Mouse (Mus musculus) layer of hippocampus, postnatal 25 days (tissue): Measurements from ENCODE around the gene Cxcl15. TPM values are rescaled to one million over a fixed set of nuclear protein-coding genes. Genes with fewer than 3 reads are reported as not detected.

Experiments
- DNase-seq, 2 experiments: peaks; one replicate each; pipeline ENCODE4 v3.0.0; 2022; ENCODE audit warnings: mixed read lengths in 2 of 2, low spot score in 1 of 2; ENCODE audit errors: extremely low spot score in 1 of 2
- total RNA-seq, 2 experiments: library from RNA; stranded (reverse); gene quantifications; 2 replicates each; pipeline ENCODE4 v1.2.3; 2021

Gene Cxcl15
- total RNA-seq, result not detected

GRCm38 (mm10) chr5:90794195-90794625, at the start of gene Cxcl15:
TSS of gene Cxcl15 (plus strand) at chr5:90794534.
- DNase-seq, result no peak

DNA sequence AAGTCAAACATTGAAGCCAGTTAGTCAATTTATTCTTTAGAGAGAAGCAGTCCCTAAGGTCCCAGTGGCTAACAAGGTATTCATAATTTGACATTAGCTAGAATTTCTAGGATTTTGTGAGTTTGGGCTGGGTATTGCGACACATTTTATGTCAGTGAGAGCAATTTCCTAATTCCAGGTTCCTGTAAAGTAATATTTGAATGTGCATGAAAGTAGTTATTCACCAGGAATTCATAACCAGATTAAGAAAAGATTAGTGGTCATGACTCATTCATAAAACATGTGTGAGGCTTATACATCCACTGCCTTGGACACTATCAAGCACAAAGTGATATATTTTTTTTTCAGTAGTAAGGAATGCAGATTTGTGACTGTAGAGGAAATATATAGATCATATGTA, 40.4 kb upstream of the Cxcl15 start:
- DNase-seq, result no peak

DNA sequence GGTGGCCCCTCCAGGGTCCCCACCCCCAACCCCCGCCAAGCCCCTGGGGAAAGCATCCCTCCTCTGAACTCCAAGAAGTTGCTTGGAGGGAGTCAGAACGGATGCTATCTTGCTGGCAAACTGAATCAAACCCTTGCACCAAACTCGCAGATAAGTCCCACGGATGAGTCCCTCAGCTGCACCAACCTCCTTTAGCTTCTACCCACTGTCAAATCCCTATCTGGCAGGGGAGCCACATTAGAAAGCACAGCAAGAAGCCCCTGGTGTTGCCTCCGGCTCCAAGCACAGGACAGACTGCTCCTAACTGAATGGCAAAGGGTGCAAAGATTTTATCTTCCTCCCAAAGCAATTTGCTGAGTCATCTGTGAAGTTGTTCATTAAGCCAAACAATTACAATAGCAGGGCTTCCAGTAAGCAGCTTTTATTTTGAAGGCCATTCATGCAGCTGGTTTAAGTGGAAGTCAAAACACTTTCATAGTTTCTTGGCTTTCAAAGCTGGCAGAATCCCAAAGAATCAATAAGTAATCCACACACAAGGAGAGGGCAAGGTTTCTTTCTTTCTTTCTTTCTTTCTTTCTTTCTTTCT, 36.2 kb upstream of the Cxcl15 start:
- DNase-seq, result no peak

DNA sequence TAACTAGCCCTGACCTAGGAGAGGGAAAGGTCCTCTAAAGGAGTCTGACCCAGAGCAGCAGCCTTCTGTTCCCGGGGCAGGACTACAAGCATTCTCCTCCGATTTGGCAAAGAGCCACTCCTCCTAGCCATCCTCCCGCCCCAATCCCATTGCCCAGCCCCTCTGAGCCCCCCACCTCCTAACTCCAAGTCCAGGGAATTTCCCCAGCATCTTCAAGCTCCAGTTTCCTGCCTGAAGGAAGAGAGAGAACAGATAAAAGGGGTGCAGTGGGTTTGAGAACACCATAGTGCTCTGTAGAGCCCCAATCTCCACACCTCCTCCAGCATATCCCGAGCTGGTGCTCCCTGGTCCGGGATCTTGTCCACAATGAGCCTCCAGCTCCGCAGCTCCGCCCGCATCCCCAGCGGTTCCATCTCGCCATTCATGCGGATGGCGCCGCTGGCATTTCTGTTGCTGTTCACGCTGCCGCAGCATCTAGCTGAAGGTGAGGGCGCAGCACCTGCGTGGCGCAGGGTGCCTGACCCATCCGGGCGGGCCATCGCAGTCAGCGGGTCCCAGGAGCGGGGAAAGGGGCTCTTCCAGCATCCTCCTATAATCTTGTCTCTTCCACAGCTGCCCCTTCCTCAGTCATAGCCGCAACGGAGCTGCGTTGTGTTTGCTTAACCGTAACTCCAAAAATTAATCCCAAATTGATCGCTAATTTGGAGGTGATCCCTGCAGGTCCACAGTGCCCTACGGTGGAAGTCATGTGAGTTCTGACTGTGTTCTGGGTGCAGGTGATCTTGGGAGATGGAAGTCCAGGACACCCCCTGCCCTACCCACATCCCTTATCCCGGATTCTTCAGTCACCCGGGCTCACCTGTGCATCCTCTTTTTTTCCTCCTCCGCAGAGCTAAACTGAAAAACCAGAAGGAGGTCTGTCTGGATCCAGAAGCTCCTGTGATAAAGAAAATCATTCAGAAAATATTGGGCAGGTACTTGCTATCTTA, 35.0 kb upstream of the Cxcl15 start, which contains the start of gene Cxcl5:
Gene Cxcl5 (plus strand): TSS at position 284 of the 989 bp plus-strand sequence.
- peak; percentile 10 to 15 for DNase-seq

DNA sequence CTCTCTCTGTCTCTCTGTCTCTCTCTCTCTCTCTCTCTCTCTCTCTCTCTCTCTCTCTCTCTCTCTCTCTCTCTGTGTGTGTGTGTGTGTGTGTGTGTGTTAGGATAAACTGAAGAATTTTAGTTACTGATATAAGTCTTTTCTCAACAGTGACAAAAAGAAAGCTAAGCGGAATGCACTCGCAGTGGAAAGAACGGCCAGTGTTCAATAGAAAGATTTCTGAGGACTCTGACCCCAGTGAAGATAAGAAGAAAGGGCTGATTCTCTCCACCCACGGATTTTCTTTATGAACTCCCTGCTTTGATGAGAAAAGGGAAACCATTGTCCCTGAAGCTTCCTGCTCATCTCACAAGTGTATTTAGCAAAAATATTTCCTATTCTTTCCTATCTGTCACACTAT, 34.0 kb upstream of the Cxcl15 start:
- DNase-seq, result no peak

DNA sequence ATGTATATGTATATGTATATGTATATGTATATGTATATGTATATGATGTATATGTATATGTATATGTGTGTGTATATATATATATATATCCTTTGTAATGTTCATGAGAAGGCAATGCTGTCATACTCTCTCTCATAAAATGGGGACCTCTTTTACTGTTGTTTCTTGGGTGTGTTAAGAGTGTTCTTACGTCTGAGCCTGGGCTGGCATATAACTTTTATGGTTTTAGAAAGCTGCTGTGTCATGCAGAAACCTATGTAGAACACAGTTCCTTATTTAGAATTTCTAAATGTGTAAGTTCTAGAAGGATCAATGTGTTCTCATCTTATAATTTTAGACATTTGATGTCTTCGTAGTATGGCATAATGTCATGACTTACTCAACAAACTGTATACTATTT, 33.5 kb upstream of the Cxcl15 start:
- no peak for DNase-seq

DNA sequence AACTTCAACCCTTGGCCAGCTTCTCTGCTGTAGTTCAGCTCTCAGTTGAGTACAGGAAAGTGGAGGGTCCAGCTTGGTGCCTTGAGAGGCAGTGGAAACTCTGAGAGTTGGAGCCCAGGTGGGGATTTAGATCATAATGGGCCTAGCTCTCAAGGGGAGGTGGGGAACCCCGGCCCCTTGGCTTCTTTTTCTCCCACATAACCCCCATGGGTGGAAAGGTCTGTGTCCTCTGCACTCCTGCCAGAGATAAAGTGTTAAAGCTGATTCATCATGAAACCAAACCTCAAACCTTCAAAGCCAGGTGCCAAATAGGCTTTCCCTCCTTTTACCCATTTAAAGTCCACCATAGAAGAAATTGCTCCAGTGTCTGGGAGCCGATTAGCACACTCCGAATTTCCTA, 32.5 kb upstream of the Cxcl15 start:
- DNase-seq, result no peak

DNA sequence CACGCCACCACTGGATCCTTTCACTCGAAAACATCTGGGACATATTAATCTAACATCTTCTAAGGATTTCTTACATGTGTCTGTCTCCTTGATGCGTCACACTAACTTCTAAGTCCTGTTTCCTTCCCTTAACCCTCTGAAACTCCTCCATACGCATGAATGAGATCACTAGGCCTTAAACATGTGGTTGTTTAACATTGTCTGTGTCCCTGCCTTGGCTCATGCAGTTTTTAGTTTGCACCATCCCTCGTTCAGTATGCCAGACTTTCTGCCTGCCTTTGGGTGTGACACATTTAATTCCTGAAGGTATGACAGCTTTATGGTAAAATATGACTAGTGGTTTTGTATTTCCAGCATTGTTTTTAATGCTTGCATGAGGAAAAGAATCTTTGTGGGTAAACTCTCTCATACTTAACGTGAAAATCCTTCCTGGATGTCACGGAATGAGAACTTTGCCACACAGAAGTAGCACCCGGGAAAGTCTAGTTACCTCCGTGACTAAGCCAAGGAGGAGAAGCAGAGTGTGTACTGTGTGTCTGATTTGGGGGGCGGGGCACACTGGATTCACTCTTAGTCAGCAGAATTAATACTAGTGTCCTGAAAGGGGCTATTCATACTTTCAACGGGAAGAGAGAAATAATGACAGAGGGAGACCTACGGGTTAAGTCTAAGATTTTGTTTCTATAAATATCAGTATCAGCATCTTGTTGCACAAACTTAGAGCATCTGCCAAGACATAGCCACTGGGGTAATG, 30.2 kb upstream of the Cxcl15 start:
- no peak for DNase-seq

- no peak for DNase-seq
Measured at GRCm38 (mm10) chr5:90765821-90766606, 28.3 kb upstream of the Cxcl15 start.

DNA sequence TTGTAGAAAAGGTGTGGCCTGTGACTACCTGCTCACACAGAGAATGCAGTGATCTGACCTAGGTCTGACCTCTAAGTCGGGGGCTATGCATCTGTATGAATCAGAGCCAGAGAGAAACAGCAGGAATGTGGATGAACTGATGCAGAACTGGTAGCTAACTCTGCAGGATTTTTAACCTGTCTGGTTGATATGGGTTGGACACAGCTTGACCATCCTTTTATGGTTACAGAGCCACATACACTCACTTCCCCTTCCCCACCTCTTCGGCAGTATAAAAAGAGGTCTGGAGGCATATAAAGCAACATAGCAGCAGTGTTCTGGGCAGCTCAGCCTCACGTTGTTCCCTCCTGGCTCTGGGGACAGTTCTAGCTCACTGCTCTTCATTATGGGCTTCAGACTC, 26.1 kb upstream of the Cxcl15 start, which contains the start of gene Ppbp:
Gene Ppbp (plus strand): TSS at position 301 of the 400 bp plus-strand sequence.
- no peak for DNase-seq

- no peak for DNase-seq
Measured at GRCm38 (mm10) chr5:90771369-90771768, 23.0 kb upstream of the Cxcl15 start.

GRCm38 (mm10) chr5:90771880-90772653, 22.3 kb upstream of the Cxcl15 start, which contains the start of gene Pf4:
TSS of gene Pf4 (plus strand) at chr5:90772435.
- no peak for DNase-seq

DNA sequence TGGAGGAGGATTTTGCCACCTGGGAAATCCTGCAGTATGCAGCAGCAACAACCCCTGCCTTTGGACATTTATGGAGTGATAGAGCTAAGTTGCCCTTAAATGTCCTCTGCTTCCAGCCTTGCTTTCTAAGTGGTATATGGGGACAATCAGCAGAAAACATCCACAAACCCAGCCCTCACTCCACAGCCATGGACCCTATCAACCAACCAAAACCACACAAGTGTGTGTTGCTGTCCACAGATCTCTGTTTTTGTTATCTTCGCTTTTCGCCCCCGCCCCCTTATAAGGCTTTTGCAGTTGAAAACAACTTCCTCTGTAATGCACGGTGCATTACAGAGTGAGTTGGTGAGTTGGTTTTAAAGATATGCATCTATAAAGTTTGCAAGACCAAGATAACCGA, 18.8 kb upstream of the Cxcl15 start:
- DNase-seq, result no peak

- DNase-seq, result no peak
Measured at GRCm38 (mm10) chr5:90777621-90778020, 16.7 kb upstream of the Cxcl15 start.

GRCm38 (mm10) chr5:90778856-90779255, 15.5 kb upstream of the Cxcl15 start:
- no peak for DNase-seq

DNA sequence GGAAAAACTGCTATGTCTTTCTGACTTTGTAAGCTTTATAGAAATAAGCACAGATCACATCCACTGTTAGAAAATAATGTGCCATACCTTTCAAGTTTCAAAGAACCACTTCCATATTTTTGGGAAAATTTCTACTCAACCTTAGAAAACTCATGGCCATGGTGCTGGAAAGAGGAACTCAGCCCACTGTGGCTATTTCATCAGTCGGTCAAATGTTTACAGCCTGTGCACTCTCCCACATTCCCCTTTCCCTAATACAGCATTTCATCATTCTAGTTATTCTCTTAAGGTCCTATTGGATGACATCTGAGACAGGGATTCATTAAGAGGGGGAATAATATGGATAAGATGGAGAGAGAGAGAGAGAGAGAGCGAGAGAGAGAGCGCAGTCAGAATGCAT, 10.6 kb upstream of the Cxcl15 start:
- no peak for DNase-seq

GRCm38 (mm10) chr5:90785659-90786588, 8.4 kb upstream of the Cxcl15 start, which contains the start of gene Cxcl3:
TSS of gene Cxcl3 (plus strand) at chr5:90786103.
- DNase-seq, result no peak

GRCm38 (mm10) chr5:90788114-90788513, 6.2 kb upstream of the Cxcl15 start:
- no peak for DNase-seq
